Mouse (Mus musculus): ENCODE results near the gene Bcl7c. TPM values are rescaled to one million over a fixed set of nuclear protein-coding genes. Genes with fewer than 3 reads are reported as not detected.

Gene Bcl7c
- polyA plus RNA-seq, 1 experiment, result 94.7 TPM

DNA sequence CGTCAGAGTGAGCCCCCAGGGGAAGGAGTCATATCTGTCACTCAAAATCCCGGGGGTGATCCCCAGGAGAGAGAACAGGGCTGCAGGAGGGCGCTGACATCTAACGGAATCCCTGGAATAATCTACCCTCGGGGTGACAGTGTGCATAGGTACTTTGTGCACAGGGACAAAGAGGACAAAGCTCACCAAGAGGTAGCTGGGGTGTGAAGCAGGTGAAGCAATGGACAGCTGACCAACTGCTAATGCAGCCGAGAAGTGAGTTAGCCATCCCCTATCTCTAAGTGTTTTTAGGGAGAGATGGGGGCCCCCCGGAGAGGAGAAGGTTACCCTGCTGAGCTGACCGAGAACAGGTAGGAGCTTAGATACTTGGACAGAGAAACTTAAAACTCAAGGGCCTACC, 94.6 kb downstream of the Bcl7c start:
- Histone ChIP-seq H3ac (ENCODE audit: control insufficient read depth, insufficient read length) (peak overlapping the region; percentile 59), H3K4me2 (ENCODE audit: low read depth) (peak overlapping the region; percentile 83), H3K4me3 (peak overlapping the region; percentile 80), H3K79me2 (ENCODE audit: control insufficient read depth, insufficient read depth) (peaks cover 9% of the 10 kb centered on the region), H3K27me3 (ENCODE audit: control insufficient read depth, insufficient read depth, insufficient read length) (no peaks in the 10 kb centered on the region), H3K36me3 (ENCODE audit: control insufficient read depth, insufficient read depth) (peaks cover 10% of the 10 kb centered on the region)
- TF ChIP-seq USF1 (IDR thresholded peaks at IDR 0.05; ENCODE audit: low read depth), result no peak
- no peak for TF ChIP-seq POLR2AphosphoS2 (IDR thresholded peaks at IDR 0.05; ENCODE audit: insufficient read length, low read depth)
- TF ChIP-seq MYOG (IDR thresholded peaks at IDR 0.05; ENCODE audit: control insufficient read depth in 1 of 3, insufficient read depth in 1 of 3, insufficient read length in 2 of 3, low read depth in 2 of 3), result no peak
- no peak for TF ChIP-seq MYOD1 (IDR thresholded peaks at IDR 0.05; ENCODE audit: control insufficient read depth in 1 of 3, insufficient read length in 2 of 3, low read depth in 2 of 3)
- no peak for TF ChIP-seq TCF3 (IDR thresholded peaks at IDR 0.05; ENCODE audit: insufficient read length, low read depth)
- no peak for TF ChIP-seq TCF12 (IDR thresholded peaks at IDR 0.05; ENCODE audit: insufficient read depth, poor library complexity, severe bottlenecking)
- no peak for TF ChIP-seq CEBPB (IDR thresholded peaks at IDR 0.05; ENCODE audit: insufficient read depth, poor library complexity, severe bottlenecking)
- TF ChIP-seq MAX (IDR thresholded peaks at IDR 0.05; ENCODE audit: low read depth), result no peak
- TF ChIP-seq SRF (IDR thresholded peaks at IDR 0.05; ENCODE audit: control insufficient read depth, insufficient read length, low read depth), result no peak
- TF ChIP-seq REST (IDR thresholded peaks at IDR 0.05; ENCODE audit: insufficient read depth, insufficient read length), result no peak
- no peak for TF ChIP-seq E2F4 (IDR thresholded peaks at IDR 0.05; ENCODE audit: insufficient read depth)
- no peak for TF ChIP-seq POLR2A (IDR thresholded peaks at IDR 0.05; ENCODE audit: insufficient read length, low read depth)

DNA sequence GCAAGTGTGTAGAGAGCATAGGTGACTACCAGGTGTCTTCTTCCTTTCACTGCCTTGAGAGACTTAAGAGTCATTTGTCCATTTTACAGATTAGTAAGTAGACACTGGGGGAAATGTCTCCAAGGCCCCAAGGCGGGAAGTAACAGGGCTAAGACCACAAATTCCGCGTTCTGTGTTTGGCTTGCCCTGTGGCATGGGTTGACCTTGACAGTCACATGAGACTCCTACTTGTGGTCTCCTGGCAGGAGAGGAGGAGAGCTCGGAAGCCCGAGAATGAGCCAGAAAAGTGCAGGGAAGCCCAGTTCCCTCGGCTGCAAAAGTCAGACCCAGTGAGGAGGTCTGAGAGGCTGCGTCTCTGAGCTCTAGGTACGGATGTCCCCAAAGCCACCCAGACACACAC, 95.2 kb downstream of the Bcl7c start:
- H3ac ChIP-seq (ENCODE audit: control insufficient read depth, insufficient read length), result no peak overlapping the region
- TF ChIP-seq USF1 (IDR thresholded peaks at IDR 0.05; ENCODE audit: low read depth) (no peak), REST (IDR thresholded peaks at IDR 0.05; ENCODE audit: insufficient read depth, insufficient read length) (no peak), TCF12 (IDR thresholded peaks at IDR 0.05; ENCODE audit: insufficient read depth, poor library complexity, severe bottlenecking) (no peak), SRF (IDR thresholded peaks at IDR 0.05; ENCODE audit: control insufficient read depth, insufficient read length, low read depth) (no peak), POLR2A (IDR thresholded peaks at IDR 0.05; ENCODE audit: insufficient read length, low read depth) (no peak), MYOD1 (IDR thresholded peaks at IDR 0.05; ENCODE audit: control insufficient read depth in 1 of 3, insufficient read length in 2 of 3, low read depth in 2 of 3) (no peak), MAX (IDR thresholded peaks at IDR 0.05; ENCODE audit: low read depth) (no peak), E2F4 (IDR thresholded peaks at IDR 0.05; ENCODE audit: insufficient read depth) (no peak), CEBPB (IDR thresholded peaks at IDR 0.05; ENCODE audit: insufficient read depth, poor library complexity, severe bottlenecking) (no peak), POLR2AphosphoS2 (IDR thresholded peaks at IDR 0.05; ENCODE audit: insufficient read length, low read depth) (no peak), MYOG (IDR thresholded peaks at IDR 0.05; ENCODE audit: control insufficient read depth in 1 of 3, insufficient read depth in 1 of 3, insufficient read length in 2 of 3, low read depth in 2 of 3) (no peak), TCF3 (IDR thresholded peaks at IDR 0.05; ENCODE audit: insufficient read length, low read depth) (no peak)
- peak overlapping the region; percentile 83 for H3K4me2 ChIP-seq (ENCODE audit: low read depth)
- no peaks in the 10 kb centered on the region for H3K27me3 ChIP-seq (ENCODE audit: control insufficient read depth, insufficient read depth, insufficient read length)
- H3K36me3 ChIP-seq (ENCODE audit: control insufficient read depth, insufficient read depth), result peaks cover 10% of the 10 kb centered on the region
- H3K79me2 ChIP-seq (ENCODE audit: control insufficient read depth, insufficient read depth), result peaks cover 9% of the 10 kb centered on the region
- H3K4me3 ChIP-seq, result peak overlapping the region; percentile 80

DNA sequence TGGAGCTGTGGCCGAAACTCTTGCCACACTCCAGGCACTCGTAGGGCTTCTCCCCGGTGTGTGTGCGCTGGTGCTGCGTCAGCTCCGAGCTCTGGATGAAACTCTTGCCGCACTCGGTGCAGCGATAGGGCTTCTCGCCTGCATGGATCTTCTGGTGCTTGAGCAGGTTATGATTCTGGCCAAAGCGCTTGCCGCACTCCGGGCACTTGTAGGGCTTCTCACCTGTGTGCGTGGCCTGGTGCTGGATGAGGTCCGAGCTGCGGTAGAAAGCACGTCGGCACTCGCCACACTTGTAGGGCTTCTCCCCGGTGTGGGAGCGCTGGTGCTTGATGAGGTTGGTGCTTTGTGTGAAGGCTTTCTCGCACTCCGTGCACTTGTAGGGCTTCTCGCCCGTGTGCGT, 97.2 kb downstream of the Bcl7c start:
- Histone ChIP-seq H3ac (ENCODE audit: control insufficient read depth, insufficient read length) (no peak overlapping the region), H3K79me2 (ENCODE audit: control insufficient read depth, insufficient read depth) (peaks cover 9% of the 10 kb centered on the region), H3K27me3 (ENCODE audit: control insufficient read depth, insufficient read depth, insufficient read length) (no peaks in the 10 kb centered on the region), H3K36me3 (ENCODE audit: control insufficient read depth, insufficient read depth) (peaks cover 10% of the 10 kb centered on the region), H3K4me3 (no peak overlapping the region), H3K4me2 (ENCODE audit: low read depth) (no peak overlapping the region)
- TF ChIP-seq POLR2A (IDR thresholded peaks at IDR 0.05; ENCODE audit: insufficient read length, low read depth) (no peak), MYOD1 (IDR thresholded peaks at IDR 0.05; ENCODE audit: control insufficient read depth in 1 of 3, insufficient read length in 2 of 3, low read depth in 2 of 3) (no peak), CEBPB (IDR thresholded peaks at IDR 0.05; ENCODE audit: insufficient read depth, poor library complexity, severe bottlenecking) (no peak), TCF3 (IDR thresholded peaks at IDR 0.05; ENCODE audit: insufficient read length, low read depth) (no peak), REST (IDR thresholded peaks at IDR 0.05; ENCODE audit: insufficient read depth, insufficient read length) (no peak), TCF12 (IDR thresholded peaks at IDR 0.05; ENCODE audit: insufficient read depth, poor library complexity, severe bottlenecking) (no peak), POLR2AphosphoS2 (IDR thresholded peaks at IDR 0.05; ENCODE audit: insufficient read length, low read depth) (no peak), SRF (IDR thresholded peaks at IDR 0.05; ENCODE audit: control insufficient read depth, insufficient read length, low read depth) (no peak), USF1 (IDR thresholded peaks at IDR 0.05; ENCODE audit: low read depth) (no peak), MYOG (IDR thresholded peaks at IDR 0.05; ENCODE audit: control insufficient read depth in 1 of 3, insufficient read depth in 1 of 3, insufficient read length in 2 of 3, low read depth in 2 of 3) (no peak), E2F4 (IDR thresholded peaks at IDR 0.05; ENCODE audit: insufficient read depth) (no peak), MAX (IDR thresholded peaks at IDR 0.05; ENCODE audit: low read depth) (no peak)

Other genes starting within 250 kb of the Bcl7c start
- gene Prr14, start 249.3 kb downstream of the Bcl7c start, polyA plus RNA-seq (2012; fragmentation: generic; extraction: Trizol), result 26.5 TPM
- gene Fbrs, start 229.7 kb downstream of the Bcl7c start, polyA plus RNA-seq (2012; fragmentation: generic; extraction: Trizol), result 21.2 TPM
- 18.1 TPM for gene Srcap, start 196.9 kb downstream of the Bcl7c start, polyA plus RNA-seq (2012; fragmentation: generic; extraction: Trizol)
- gene Gm42715, start 189.3 kb downstream of the Bcl7c start, polyA plus RNA-seq (2012; fragmentation: generic; extraction: Trizol), result 6.8 TPM
- gene Tmem265, start 147.5 kb downstream of the Bcl7c start, polyA plus RNA-seq (2012; fragmentation: generic; extraction: Trizol), result not detected
- gene Phkg2, start 135.6 kb downstream of the Bcl7c start, polyA plus RNA-seq (2012; fragmentation: generic; extraction: Trizol), result 18.3 TPM
- 6.1 TPM for gene Ccdc189, start 120.3 kb downstream of the Bcl7c start, polyA plus RNA-seq (2012; fragmentation: generic; extraction: Trizol)
- 32.2 TPM for gene Rnf40, start 120.2 kb downstream of the Bcl7c start, polyA plus RNA-seq (2012; fragmentation: generic; extraction: Trizol)
- 6.3 TPM for gene Zfp629, start 93.1 kb downstream of the Bcl7c start, polyA plus RNA-seq (2012; fragmentation: generic; extraction: Trizol)
- 8.9 TPM for gene Ctf1, start 3.8 kb upstream of the Bcl7c start, polyA plus RNA-seq (2012; fragmentation: generic; extraction: Trizol)
- 0.14 TPM for gene Ctf2, start 23.2 kb upstream of the Bcl7c start, polyA plus RNA-seq (2012; fragmentation: generic; extraction: Trizol)
- 11.9 TPM for gene Fbxl19, start 35.6 kb upstream of the Bcl7c start, polyA plus RNA-seq (2012; fragmentation: generic; extraction: Trizol)
- gene Orai3, start 60.9 kb upstream of the Bcl7c start, polyA plus RNA-seq (2012; fragmentation: generic; extraction: Trizol), result 16.3 TPM
- 13.7 TPM for gene Setd1a, start 67.7 kb upstream of the Bcl7c start, polyA plus RNA-seq (2012; fragmentation: generic; extraction: Trizol)
- gene Gm49388, start 76.7 kb upstream of the Bcl7c start, polyA plus RNA-seq (2012; fragmentation: generic; extraction: Trizol), result 1.4 TPM
- gene Hsd3b7, start 91.7 kb upstream of the Bcl7c start, polyA plus RNA-seq (2012; fragmentation: generic; extraction: Trizol), result 15.0 TPM
- 73.0 TPM for gene Stx4a, start 115.4 kb upstream of the Bcl7c start, polyA plus RNA-seq (2012; fragmentation: generic; extraction: Trizol)
- 0.20 TPM for gene Stx1b, start 115.6 kb upstream of the Bcl7c start, polyA plus RNA-seq (2012; fragmentation: generic; extraction: Trizol)
- 16.7 TPM for gene Zfp646, start 167.3 kb upstream of the Bcl7c start, polyA plus RNA-seq (2012; fragmentation: generic; extraction: Trizol)
- 7.9 TPM for gene Zfp668, start 167.9 kb upstream of the Bcl7c start, polyA plus RNA-seq (2012; fragmentation: generic; extraction: Trizol)
- 0.74 TPM for gene Prss53, start 182.0 kb upstream of the Bcl7c start, polyA plus RNA-seq (2012; fragmentation: generic; extraction: Trizol)
- gene Gm21974, start 186.5 kb upstream of the Bcl7c start, polyA plus RNA-seq (2012; fragmentation: generic; extraction: Trizol), result not detected
- 65.9 TPM for gene Vkorc1, start 186.7 kb upstream of the Bcl7c start, polyA plus RNA-seq (2012; fragmentation: generic; extraction: Trizol)
- gene Bckdk, start 195.1 kb upstream of the Bcl7c start, polyA plus RNA-seq (2012; fragmentation: generic; extraction: Trizol), result 53.2 TPM
- 26.4 TPM for gene Kat8, start 203.6 kb upstream of the Bcl7c start, polyA plus RNA-seq (2012; fragmentation: generic; extraction: Trizol)
- 0.06 TPM for gene Prss8, start 221.2 kb upstream of the Bcl7c start, polyA plus RNA-seq (2012; fragmentation: generic; extraction: Trizol)
- gene Prss36, start 237.8 kb upstream of the Bcl7c start, polyA plus RNA-seq (2012; fragmentation: generic; extraction: Trizol), result 10.6 TPM

Data from myocyte (in vitro differentiated cells).